Mouse (Mus musculus) lung, postnatal 0 days (tissue): ENCODE data around the gene Lrrc42. TPM values are rescaled to one million over a fixed set of nuclear protein-coding genes. Genes with fewer than 3 reads are reported as not detected.
A peak's percentile ranks its signal among the peaks of the same experiment; 100 is the strongest.

Experiments
- ATAC-seq: fragments of 200-750 bp; cut with Nextera tagmentation; 2 replicates; pipeline ENCODE4 v1.8.0; 2017; ENCODE audit warnings: moderate library complexity
- DNase-seq: peaks from one replicate; pipeline ENCODE4 v3.0.0-alpha.2; 2016; ENCODE audit warnings: low spot score
- H3K27ac ChIP-seq: fragments of 300-500 bp; sonication (generic); 2 replicates; pipeline ENCODE4 v1.5.1; 2014; ENCODE audit warnings: antibody characterized with exemption, mild to moderate bottlenecking, low read length, mixed read lengths
- H3K27me3 ChIP-seq: fragments of 300-500 bp; sonication (generic); replicated peaks from 2 replicates; pipeline ENCODE4 v1.6.1; 2014; ENCODE audit warnings: low read length, mixed read lengths; ENCODE audit not compliant: insufficient read depth
- H3K36me3 ChIP-seq: fragments of 300-500 bp; sonication (generic); 2 replicates; pipeline ENCODE4 v1.6.1; 2014; ENCODE audit warnings: low read length, mixed read lengths; ENCODE audit not compliant: insufficient read depth
- H3K4me1 ChIP-seq: fragments of 300-500 bp; sonication (generic); 2 replicates; pipeline ENCODE4 v1.6.1; 2014; ENCODE audit warnings: antibody characterized with exemption, low read depth, low read length, mixed read lengths; ENCODE audit not compliant: insufficient read depth
- H3K4me2 ChIP-seq: fragments of 300-500 bp; sonication (generic); replicated peaks from 2 replicates; pipeline ENCODE4 v1.6.1; 2014; ENCODE audit warnings: low read depth, mild to moderate bottlenecking, low read length, moderate library complexity, mixed read lengths
- H3K4me3 ChIP-seq: fragments of 300-500 bp; sonication (generic); 2 replicates; pipeline ENCODE4 v1.5.1; 2014; ENCODE audit warnings: low read depth, low read length
- H3K9ac ChIP-seq: fragments of 300-500 bp; sonication (generic); replicated peaks from 2 replicates; pipeline ENCODE4 v1.6.1; 2014; ENCODE audit warnings: low read depth, mild to moderate bottlenecking
- H3K9me3 ChIP-seq: fragments of 300-500 bp; sonication (generic); 2 replicates; pipeline ENCODE4 v1.6.1; 2016; ENCODE audit warnings: low read length, mixed read lengths
- CTCF ChIP-seq: IDR thresholded peaks from 2 replicates; pipeline ENCODE4 v1.5.1; 2016; ENCODE audit warnings: antibody characterized with exemption, mild to moderate bottlenecking
- EP300 ChIP-seq: IDR thresholded peaks from 2 replicates; pipeline ENCODE4 v1.6.1; 2016; ENCODE audit warnings: antibody characterized with exemption, mild to moderate bottlenecking, control low read depth
- WGBS: fragments of 180-500 bp; shearing (Covaris S2); extraction: QIAGEN DNeasy Blood & Tissue Kit; methylation state at CpG from one replicate; pipeline ENCODE4 v1.1.7; 2014; 5-methylcytosine and 5-hydroxymethylcytosine counted together
- polyA plus RNA-seq: library from polyadenylated mRNA; unstranded; fragments of >200 nt; fragmentation: Nextera tagmentation; extraction: Ambion mirVana; gene quantifications from 2 replicates; pipeline ENCODE4 v1.2.1, GENCODE M21; 2015

Gene Lrrc42
- polyA plus RNA-seq, 1 experiment from 2014 or later: 41.3 TPM

- Histone ChIP-seq H3K4me1 (peaks cover 12% of the 10 kb centered on the region), H3K9ac (peak overlapping the region; percentile 53; the same call in 1 of the 2 replicates), H3K4me2 (peak overlapping the region; percentile 95), H3K27ac (0 out of 2 replicates have a peak overlapping the region, but pooled peaks have one; percentile 52), H3K36me3 (no peaks in the 10 kb centered on the region), H3K4me3 (peak overlapping the region; percentile 73), H3K9me3 (no peaks in the 10 kb centered on the region), H3K27me3 (no peaks in the 10 kb centered on the region)
- no peak for ATAC-seq
- TF ChIP-seq CTCF (no peak), EP300 (no peak)
- no peak for DNase-seq
- 2% methylated on average over 10 of the region's 11 CpGs for WGBS
These were observed 810 bp downstream of the Lrrc42 start for GRCm38 (mm10) chr4:107252522-107252921.

- H3K27me3 ChIP-seq: no peaks in the 10 kb centered on the region
- no peaks in the 10 kb centered on the region for H3K36me3 ChIP-seq
- H3K27ac ChIP-seq: no peak overlapping the region
- 16% methylated on average over 4 of the region's 4 CpGs for WGBS
- H3K4me1 ChIP-seq: peaks cover 13% of the 10 kb centered on the region
- DNase-seq: peak; percentile 68
- TF ChIP-seq EP300: no peak
- peak; percentile 88 for TF ChIP-seq CTCF
- no peak for ATAC-seq
- H3K9ac ChIP-seq: no peak overlapping the region
- H3K4me3 ChIP-seq: no peak overlapping the region
- H3K4me2 ChIP-seq: no peak overlapping the region
- H3K9me3 ChIP-seq: no peaks in the 10 kb centered on the region
These were observed 2.8 kb downstream of the Lrrc42 start for GRCm38 (mm10) chr4:107250494-107250893.

- Histone ChIP-seq H3K27me3 (no peaks in the 10 kb centered on the region), H3K4me2 (no peak overlapping the region), H3K9me3 (no peaks in the 10 kb centered on the region), H3K27ac (no peak overlapping the region), H3K9ac (no peak overlapping the region), H3K36me3 (no peaks in the 10 kb centered on the region), H3K4me3 (no peak overlapping the region), H3K4me1 (peaks cover 18% of the 10 kb centered on the region)
- 29% methylated on average over 2 of the region's 2 CpGs for WGBS
- no peak for TF ChIP-seq CTCF
- TF ChIP-seq EP300: no peak
- DNase-seq (peak; percentile 74), ATAC-seq (0 out of 2 replicates have a peak, but pooled peaks have one; percentile 2)
These were observed 3.9 kb downstream of the Lrrc42 start for GRCm38 (mm10) chr4:107249471-107249870.

GRCm38 (mm10) chr4:107248061-107248460, 5.3 kb downstream of the Lrrc42 start:
- DNase-seq (no peak), ATAC-seq (no peak)
- Histone ChIP-seq H3K36me3 (no peaks in the 10 kb centered on the region), H3K4me2 (no peak overlapping the region), H3K9me3 (no peaks in the 10 kb centered on the region), H3K27me3 (no peaks in the 10 kb centered on the region), H3K4me1 (peaks cover 15% of the 10 kb centered on the region), H3K27ac (no peak overlapping the region), H3K9ac (no peak overlapping the region), H3K4me3 (no peak overlapping the region)
- TF ChIP-seq EP300 (no peak), CTCF (no peak)
- WGBS: 53% methylated on average over 3 of the region's 3 CpGs

- Histone ChIP-seq H3K4me2 (no peak overlapping the region), H3K36me3 (no peaks in the 10 kb centered on the region)
- ATAC-seq: 0 out of 2 replicates have a peak, but pooled peaks have one; percentile 36
These were observed 6.2 kb downstream of the Lrrc42 start for GRCm38 (mm10) chr4:107247110-107247509.

GRCm38 (mm10) chr4:107246040-107246439, 7.3 kb downstream of the Lrrc42 start:
- peaks cover 13% of the 10 kb centered on the region; the same call in 1 of the 2 replicates for H3K4me1 ChIP-seq

More at GRCm38 (mm10) chr4:107247110-107247509, 6.2 kb downstream of the Lrrc42 start:
- TF ChIP-seq EP300 (no peak), CTCF (no peak)
- no peak overlapping the region for H3K4me3 ChIP-seq
- H3K4me1 ChIP-seq: peaks cover 13% of the 10 kb centered on the region; the same call in 1 of the 2 replicates
- WGBS: 51% methylated on average over 9 of the region's 9 CpGs
- H3K9me3 ChIP-seq: no peaks in the 10 kb centered on the region
- no peak overlapping the region for H3K9ac ChIP-seq
- no peak overlapping the region for H3K27ac ChIP-seq
- peak; percentile 58 for DNase-seq
- H3K27me3 ChIP-seq: no peaks in the 10 kb centered on the region

GRCm38 (mm10) chr4:107245368-107245767, 8.0 kb downstream of the Lrrc42 start:
- TF ChIP-seq CTCF (no peak), EP300 (no peak)
- H3K27me3 ChIP-seq: no peaks in the 10 kb centered on the region
- H3K36me3 ChIP-seq: no peaks in the 10 kb centered on the region
- no peak for ATAC-seq
- H3K9me3 ChIP-seq: no peaks in the 10 kb centered on the region
- no peak overlapping the region for H3K4me2 ChIP-seq
- H3K27ac ChIP-seq: peak overlapping the region; percentile 32; the same call in 1 of the 2 replicates
- 23% methylated on average over 2 of the region's 2 CpGs for WGBS
- peaks cover 13% of the 10 kb centered on the region; the same call in 1 of the 2 replicates for H3K4me1 ChIP-seq
- no peak overlapping the region for H3K4me3 ChIP-seq
- H3K9ac ChIP-seq: no peak overlapping the region
- DNase-seq: peak; percentile 63

More at GRCm38 (mm10) chr4:107246040-107246439, 7.3 kb downstream of the Lrrc42 start:
- TF ChIP-seq EP300: no peak
- no peak for TF ChIP-seq CTCF
- no peaks in the 10 kb centered on the region for H3K36me3 ChIP-seq
- DNase-seq (no peak), ATAC-seq (no peak)
- no peaks in the 10 kb centered on the region for H3K9me3 ChIP-seq
- no peak overlapping the region for H3K4me3 ChIP-seq
- 31% methylated on average over 1 of the region's 1 CpGs for WGBS
- no peak overlapping the region for H3K9ac ChIP-seq
- H3K4me2 ChIP-seq: no peak overlapping the region
- no peaks in the 10 kb centered on the region for H3K27me3 ChIP-seq
- H3K27ac ChIP-seq: no peak overlapping the region
